Mouse (Mus musculus) skeletal muscle tissue, adult 2 months (tissue): ENCODE results near the gene Cyp26b1.

Experiments
- DNase-seq: peaks from one replicate; pipeline ENCODE4 v3.0.0-alpha.2; 2012; ENCODE audit warnings: low read depth, low spot score

Gene Cyp26b1

DNA sequence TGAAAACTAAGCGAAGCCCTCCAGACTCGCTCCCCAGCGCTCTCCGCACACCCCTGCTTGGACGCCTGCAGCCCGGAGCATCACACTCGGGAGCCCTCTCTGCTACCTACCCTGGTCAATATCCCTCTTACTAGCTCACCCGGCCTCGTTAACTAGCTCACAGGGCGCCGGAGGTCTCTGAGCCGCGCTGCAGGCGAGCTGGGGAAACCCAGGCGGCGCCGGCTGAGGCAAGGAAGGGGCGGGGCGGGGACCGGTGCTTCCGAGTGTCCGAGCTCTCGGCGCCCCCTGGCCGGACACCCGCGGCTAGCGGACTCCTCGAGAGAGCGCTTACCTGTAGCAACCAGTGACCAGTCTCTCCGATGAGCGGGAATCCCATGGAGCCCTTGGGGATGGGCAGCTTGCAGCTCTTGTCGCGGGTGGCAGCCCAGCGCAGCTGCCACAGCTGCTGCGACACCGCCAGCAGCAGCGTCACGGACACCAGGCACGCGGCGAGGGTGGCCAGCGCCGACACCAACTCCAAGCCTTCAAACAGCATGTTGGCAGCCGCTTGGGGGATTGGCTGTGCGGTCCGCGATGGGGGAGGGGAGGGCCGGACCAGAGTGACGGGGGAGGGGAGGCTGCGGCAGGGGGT, 6.1 kb downstream of the Cyp26b1 start:
- DNase-seq = no peak

DNA sequence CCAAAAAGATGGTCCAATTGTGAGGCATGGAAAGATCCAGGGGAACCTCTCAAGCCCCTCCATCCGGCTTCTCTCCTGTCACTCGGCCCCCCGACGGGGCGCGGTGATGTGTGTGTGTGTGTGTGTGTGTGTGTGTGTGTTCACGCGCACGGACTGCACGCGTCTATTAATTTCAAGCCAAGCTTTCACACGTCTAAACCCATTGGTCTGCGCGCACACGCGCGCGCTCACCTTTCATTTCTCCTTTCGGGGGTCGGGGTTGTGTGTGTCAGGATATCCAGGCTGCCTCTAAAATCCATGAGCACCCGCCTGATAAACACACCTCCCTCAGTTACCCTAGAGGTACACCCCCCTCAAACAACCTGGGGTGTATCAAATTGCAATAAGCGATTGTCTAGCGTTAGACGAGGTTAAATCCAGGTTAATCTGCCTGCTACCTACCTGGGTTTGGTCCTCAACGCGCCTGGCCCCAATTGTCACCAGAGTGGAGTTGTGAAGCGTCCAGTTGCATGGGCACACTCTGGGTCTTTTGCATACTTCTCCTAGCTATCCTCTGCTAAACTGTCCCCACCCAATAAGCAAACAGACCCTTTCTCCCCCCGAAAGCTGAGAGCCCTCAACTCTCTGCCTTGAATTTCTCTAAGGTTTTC, 7.0 kb downstream of the Cyp26b1 start:
- DNase-seq = no peak

DNA sequence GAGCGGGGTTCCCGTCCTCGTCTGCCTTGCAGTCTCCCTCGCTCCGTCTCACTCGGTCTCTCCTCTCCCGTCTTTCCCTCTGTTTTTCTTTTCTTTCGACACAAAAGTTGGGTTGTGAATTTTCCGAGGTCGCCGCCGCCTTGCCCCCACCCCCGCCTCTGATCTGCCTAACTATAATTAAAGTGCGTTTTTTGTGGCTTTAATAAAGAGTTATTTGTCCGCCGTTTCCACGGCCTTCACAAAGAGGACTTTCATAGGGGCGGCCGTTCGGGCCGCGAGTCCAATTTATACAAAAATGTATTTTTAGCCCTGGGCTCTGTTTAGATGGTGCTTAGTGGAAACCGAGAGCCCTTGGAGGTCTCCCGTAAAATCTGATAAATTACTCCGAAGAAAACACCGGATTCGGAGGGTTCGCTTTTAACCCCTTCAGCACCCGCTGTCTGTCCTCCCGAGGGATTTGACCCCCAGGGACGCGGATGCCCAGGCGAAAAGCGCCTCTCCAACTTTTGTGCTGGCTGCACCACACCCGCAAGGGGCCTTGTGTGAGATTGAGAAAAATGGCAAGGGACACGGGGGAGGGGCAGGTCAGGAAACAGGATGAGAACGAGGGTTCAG, 7.9 kb downstream of the Cyp26b1 start:
- no peak for DNase-seq

DNA sequence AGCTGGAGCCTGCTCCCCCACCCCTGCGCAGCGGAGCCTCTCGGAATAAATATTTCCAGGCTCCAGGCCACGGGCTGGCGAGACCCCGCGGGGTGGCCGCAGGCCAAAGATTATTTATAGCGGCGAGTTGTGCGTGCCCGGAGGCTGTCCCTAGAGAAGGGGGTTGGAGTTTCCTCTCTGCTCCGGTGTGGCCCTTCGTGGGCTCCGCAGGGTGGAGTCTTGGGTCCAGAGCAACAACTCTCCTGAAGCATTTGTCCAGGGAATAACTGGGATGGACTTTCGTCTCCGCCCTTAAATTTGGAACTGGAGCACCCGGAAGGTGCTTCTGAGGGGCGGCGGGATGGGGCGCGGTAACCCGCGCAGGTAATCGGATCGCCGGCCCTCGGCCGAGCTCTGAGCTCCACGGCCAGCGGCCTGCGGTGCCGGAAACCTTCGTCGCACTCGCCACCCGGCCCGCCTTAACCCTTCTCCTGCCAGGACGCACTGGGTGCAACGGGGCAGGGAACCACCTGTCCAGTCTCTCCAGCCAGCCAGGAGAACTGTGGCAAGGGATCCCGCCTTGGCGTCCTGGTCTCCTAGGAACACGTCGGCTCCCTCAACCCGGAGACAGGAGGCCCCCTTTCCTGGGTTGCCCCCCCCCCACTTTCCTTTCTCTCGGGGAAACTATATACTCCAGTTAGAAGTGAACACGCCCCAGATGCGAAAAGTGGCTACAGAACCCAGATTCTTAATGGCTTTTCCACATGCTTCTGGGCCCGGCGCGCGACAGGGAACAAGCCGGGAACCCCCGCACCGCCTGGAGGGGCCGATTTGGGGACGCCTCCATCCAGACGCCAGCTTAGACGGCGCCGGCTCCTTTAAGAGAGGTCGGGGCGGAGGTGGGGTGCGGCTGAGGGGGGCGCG, 8.7 kb downstream of the Cyp26b1 start:
- peak; percentile 43 for DNase-seq

DNA sequence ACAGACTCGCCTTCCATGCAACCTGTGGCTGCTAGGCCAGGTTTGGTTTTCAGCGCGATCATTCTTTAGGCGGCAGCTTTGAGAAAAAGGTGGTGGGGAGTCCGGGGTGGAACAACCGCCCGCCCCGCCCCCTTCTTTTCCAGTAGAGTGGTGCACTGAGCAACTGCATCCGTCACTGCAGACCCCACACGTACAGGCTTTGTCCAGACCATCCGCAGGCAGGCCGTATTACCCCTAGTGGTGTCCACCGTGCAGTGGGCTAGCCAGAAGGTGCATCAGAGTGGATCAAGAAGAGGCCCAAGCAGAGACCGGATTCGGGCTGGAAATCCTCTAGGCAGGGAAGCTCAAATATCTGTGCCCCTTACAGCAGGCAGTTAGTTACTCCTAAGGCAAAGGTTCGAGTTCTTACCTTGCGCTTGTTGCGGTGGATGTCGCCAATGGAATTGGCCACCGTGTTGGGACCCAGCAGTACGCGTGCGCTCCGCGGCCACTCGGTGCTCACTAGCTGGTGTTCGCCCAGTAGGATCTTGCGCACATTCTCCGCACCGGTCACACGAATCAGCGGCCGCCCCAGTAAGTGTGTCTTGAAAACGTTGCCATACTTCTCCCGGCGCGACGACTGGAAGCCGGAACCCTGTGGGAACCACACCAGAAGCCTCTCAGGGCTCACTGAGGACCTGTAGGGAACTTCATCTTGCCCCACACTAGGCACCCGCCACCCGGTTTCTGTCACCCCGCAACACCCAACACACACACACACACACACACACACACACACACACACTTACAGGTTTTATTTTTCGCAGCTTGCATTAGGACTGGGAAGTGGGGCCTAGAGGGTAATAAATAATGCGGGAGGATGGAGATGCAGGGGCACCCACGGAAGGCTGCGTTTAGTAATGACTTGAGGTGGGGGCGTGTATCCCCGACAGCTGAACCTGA, 9.6 kb downstream of the Cyp26b1 start:
- DNase-seq = no peak

DNA sequence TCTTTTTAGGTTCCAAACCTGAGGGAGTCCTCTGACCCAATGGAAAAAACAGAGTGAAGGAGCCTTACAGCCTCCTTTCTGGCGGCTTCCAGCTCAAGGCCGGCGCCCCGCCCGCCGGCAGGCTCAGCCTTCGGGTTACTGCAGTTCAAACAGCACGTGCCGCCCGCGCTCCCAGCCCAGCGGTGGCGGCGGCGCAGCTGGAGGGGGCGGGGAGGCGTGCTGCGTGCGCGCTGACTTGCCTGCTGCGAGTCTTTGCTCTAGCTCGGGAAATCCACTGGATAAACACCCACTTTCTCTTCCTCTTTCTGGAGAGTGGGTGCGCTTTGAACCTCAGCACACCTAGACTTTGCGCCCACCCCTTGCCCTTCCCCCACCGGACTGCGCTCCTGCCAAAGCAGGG, 10.3 kb downstream of the Cyp26b1 start:
- peak; percentile 45 for DNase-seq

DNA sequence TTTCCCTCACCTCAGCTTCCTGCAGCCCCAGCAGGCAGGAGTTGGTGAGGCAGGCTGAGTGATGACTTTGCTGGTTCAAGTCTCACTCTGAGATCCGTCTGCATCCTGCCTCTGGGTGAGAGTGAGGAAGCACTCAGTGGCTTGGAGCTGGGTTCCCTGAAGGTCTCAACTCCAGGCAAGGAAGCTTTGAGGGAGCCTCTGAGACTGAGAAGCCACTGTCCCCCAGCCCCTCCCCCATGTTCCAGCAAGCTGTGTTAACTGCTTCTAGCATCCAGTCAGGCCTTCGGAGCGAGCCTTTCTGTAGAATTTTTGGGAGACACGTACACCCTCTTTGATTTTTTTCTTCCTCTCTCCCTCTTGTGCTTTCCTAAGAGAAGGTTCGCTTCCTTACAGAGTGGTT, 10.9 kb downstream of the Cyp26b1 start:
- DNase-seq = no peak

DNA sequence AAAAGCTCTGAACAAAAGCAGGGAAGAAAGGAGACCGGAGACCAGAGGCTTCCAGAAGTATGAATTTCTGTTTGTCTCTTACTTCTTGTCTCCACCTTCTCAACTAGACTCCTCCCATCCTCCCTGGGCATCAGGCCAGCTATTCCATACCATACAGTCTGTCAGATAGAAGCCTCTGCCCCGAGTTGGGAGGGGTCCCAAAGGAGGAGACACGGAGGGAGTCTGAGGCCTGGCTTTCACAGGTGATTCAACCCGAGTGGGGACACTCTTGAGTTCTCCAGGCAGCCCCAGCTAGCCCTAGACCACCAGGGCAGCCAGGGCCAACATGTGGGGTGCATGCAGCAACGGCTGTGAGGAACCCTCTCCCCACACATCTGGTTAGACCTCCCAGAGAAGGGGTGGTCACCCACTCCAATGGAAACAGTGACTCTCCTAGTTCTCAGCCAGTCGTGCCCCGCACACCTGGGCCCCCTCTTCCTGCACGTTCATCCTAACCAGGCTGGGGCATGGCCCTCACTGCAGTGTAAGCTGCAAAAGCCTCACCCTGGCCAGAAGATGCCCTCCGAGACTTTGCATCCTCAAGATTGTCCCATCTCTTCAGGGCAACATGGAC, 11.8 kb downstream of the Cyp26b1 start:
- DNase-seq = no peak

DNA sequence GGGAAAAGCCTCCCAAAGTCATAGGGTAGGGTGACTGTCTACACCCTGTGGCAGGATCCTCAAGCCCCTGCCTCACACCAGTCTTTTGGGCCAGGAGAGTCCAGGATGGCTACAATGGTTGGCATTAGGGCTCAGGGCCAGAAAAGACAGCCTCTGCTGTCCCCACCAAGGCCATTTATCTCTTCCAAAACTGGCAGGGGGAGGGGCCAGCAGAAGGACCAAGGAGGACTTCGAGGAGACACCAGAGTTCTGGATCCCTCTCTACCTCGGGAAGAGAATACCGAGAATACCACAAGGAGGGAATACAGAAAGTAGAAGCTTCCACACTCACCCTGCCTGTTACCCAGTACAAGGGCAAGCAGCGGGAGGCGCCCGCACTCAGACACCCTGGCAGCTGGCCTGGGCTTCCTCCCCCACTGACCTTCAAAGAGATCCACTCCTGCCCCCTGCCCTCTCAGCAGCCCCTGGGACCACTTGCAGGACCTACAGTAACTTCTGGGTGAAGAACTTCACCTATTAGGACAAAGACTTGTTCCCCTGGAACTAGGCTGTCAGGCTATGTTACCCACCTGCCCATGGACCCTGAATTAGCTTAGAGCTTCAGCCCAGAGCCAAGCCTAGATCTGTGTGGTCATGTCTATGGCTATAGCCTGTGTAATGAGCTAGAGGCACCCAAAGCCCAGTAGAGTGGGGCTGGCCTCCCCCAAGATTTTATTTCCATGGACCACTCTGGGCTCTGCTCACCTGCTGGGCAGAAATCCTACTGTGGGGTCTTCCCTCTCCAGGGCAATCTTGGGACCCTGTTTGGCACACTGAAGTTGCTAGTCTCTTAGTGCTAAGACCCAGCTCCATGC, 12.5 kb downstream of the Cyp26b1 start:
- no peak for DNase-seq

DNA sequence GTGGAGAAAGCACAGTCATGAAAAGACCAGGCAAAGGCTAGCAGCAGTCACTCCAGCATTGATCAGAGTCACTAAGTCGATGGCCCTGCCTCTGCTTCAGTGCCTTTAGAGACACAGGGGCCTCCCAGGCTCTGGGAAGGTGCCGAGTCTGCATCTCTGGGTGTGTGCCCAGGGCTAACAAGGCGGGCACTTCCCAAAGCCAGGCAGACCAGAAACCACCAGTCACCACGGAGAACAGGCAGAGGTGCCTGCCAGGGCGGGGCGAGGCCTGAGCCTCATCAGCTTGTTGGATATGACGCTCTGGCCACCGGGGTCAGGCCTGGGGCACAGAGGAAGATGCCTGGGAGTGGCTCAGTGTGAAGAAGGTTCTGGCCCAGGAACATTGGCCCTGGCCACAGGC, 14.2 kb downstream of the Cyp26b1 start:
- no peak for DNase-seq

DNA sequence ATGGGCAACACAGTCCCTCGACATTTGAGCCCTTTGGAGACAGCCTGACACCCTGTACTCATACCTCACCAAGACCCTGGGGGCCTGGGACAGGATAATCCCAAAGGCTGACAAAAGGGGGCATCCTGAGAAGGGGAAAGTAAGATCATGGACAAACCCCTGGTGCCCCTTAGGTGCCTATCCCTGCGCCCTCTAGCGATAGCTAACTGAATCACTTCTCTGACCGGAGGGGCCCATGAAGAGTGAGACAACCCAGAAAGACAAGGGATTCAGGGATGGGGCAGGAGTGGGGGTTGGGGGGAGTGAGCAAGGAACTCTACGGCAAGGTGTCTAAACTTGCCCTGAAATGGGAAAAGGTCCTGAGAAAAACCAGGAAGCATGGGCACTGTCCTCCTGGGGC, 14.8 kb downstream of the Cyp26b1 start:
- no peak for DNase-seq

DNA sequence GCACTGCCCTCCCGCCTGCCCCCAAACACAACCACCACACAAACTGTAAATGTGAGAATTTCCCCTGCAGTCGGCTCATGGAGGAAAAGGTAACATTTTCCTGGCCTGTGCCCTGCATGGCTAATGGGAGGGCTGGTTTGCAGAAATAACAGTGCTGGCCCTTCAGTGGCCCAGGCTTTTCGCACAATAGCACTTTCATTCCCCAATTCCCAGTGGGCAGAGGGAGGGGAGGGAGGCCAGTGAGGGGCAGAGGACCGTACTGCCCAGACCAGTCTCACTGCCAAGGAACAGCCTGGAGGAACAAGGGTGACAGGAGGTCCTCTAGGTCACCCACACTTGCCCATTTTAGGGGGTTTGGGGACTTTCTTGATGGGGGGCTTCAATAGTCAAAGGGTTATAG, 15.8 kb downstream of the Cyp26b1 start:
- DNase-seq = no peak

DNA sequence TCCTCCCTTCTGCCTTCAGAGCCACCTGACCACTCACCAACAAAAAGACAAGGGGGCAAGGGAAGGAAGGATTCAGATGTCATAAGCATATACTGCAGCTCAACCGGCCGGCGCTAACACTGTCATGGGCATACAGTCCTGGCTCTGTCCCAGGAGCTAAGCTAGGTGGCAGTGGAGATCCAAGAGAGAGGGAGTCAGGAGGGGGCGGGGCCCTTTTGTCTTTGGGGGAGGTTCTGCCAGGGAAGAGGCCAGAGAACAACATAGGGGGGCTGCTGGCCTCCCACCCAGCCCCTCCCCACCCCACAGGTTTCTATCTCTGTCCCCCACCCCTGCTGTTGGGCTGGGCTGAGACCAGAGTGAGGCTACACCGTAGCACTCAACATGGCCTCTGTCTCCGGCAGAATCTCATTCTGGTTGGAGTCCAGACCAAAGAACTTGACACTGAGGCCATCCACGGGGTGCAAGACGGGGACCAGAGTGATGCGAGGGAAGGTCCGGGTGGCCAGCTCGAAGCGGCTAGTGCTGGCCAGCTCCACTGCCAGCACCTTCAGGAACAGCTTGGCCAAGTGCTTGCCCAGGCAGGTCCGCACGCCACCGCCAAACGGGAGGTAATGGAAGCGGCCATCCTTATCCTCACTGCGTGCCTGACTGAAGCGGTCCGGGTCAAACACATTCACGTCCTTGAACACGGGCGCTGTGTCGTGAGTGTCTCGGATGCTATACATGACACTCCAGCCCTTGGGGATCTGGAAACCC, 19.6 kb downstream of the Cyp26b1 start:
- no peak for DNase-seq

DNA sequence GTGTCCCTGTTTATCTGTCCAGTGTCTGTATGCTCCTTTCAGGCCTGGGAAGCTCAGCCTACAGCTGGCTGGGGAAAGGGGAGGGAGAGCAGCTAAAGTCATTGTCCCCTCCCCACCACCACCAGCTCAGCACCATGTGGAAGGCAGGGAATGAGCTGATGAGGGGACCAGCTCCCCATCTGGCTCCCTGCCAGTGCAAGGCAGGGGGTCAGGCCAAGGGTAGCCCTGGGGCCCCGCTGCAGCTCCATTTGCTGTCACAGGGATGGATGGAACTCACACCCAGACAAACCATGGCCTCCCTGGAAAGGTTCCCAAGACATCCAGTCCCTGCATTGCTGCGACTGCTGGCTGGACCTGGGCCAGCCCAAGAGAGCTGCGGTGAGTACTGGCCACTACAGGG, 23.7 kb downstream of the Cyp26b1 start:
- no peak for DNase-seq

DNA sequence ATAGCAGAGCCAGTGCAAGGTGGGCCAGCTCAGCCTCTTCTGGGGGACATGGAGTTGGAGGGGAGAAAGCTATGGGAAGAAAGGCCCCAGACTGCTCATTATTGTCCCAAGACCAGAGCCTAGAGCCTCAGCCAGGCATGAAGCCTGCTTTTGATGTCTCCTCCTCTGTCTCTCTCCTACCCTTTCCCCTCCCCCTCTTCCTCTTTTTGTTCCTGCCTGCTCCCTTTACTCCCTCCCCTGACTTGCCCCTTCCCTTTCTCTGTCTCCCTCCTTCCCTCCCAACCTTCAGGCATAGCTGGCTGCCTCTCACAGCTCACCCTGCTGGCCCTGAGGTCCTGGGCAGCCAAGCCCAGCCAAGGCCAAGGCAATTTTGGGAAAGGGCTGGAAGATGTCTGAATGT, 24.1 kb downstream of the Cyp26b1 start:
- no peak for DNase-seq

DNA sequence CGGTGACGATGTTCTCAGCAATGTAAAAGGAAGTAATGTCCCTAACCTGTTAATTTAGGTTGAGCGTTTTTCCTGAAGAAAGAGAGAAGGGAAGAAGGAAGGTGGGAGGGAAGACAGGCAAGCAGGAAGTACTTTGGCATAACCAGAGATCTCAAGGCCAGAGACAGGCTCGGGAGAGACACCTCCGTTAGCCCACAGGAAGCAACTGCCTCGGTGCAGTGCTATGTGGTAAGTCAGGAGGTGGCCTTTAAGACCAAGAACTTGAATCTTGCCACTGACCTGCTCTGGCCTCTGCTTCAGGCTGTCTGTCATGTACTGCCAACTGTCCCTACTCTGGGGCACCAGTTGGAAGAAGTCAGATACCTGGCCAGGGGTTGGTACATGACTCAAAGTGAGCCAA, 24.8 kb downstream of the Cyp26b1 start:
- no peak for DNase-seq

DNA sequence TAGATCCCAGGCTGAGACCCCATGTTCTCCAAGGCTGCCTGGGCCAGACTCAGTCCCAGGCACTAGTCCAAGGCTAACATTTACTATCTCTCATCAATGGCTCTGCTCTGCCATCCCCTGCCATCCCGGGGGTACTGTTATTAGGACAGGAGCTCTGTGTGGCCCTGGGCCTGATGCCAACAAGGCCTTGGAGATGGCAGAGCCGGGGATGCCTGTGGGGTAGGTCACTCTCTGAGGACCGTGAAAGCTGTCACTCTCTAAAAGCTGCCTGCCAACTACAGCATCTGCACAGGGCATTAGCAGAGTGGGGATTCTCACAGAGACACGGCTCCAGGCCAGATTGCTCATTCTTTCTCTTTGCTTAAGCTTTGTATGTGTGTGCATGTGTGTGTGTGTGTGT, 26.0 kb downstream of the Cyp26b1 start:
- DNase-seq = no peak

DNA sequence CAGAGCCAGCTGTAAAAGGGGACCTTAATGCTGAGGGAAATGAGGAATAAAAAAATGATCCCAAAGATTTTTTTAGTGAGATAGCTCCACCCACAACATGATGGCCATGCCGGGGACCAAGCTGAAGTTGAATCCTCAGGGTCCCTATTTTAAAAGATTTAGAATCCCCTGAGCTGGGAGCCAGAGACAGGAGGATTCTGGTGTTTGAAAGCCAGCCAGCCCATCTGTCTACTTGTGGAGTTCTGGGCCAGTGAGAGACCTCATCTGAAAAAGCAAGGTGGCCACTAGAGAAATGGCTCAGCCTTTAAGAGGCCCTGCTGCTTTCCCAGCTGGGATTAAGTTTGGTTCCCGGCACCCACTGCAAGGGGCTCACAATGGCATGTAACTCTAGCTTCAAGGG, 26.9 kb downstream of the Cyp26b1 start:
- no peak for DNase-seq

DNA sequence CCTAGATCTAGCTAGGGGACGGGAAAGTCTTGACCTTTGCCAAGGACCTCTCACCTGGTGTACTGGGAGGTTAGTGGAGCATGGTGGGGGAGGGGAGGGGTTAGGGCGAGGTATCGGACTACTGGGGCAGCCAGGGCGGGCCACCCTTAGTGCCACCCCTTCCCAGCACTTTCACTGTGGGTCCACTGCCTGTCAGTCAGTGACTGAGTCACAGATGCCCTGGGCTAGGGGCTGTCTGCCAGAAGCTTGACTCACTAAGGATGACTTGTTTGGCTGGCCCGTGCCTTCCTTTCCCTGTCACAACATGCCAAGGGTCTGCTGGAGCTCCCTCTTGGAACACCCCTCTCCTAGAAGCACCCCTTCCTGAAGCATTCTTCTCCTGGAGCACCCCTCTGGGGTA, 28.5 kb downstream of the Cyp26b1 start:
- DNase-seq = no peak
